Mouse (Mus musculus) lung, embryonic 16.5 days (tissue): ENCODE data around the gene Comtd1. TPM values are rescaled to one million over a fixed set of nuclear protein-coding genes. Genes with fewer than 3 reads are reported as not detected.

Experiments used
- ATAC-seq: fragments of 200-750 bp; cut with Nextera tagmentation; 2 replicates; pipeline ENCODE4 v1.8.0; 2017; ENCODE audit warnings: low read depth, mild to moderate bottlenecking, moderate library complexity
- H3K27ac ChIP-seq: fragments of 300-500 bp; sonication (generic); 2 replicates; pipeline ENCODE4 v1.5.1; 2014; ENCODE audit warnings: mild to moderate bottlenecking, control low read depth, low read length
- H3K27me3 ChIP-seq: fragments of 300-500 bp; sonication (generic); 2 replicates; pipeline ENCODE4 v1.6.1; 2014; ENCODE audit warnings: low read depth, low read length, mixed read lengths; ENCODE audit not compliant: control insufficient read depth, insufficient read depth
- H3K36me3 ChIP-seq: fragments of 300-500 bp; sonication (generic); 2 replicates; pipeline ENCODE4 v1.6.1; 2014; ENCODE audit warnings: low read length; ENCODE audit not compliant: control insufficient read depth, insufficient read depth
- H3K4me1 ChIP-seq: fragments of 300-500 bp; sonication (generic); replicated peaks from 2 replicates; pipeline ENCODE4 v1.6.1; 2014; ENCODE audit warnings: low read length, mixed read lengths; ENCODE audit not compliant: control insufficient read depth, insufficient read depth
- H3K4me2 ChIP-seq: fragments of 300-500 bp; sonication (generic); 2 replicates; pipeline ENCODE4 v1.6.1; 2014; ENCODE audit warnings: low read depth, low read length, control low read depth
- H3K4me3 ChIP-seq: fragments of 300-500 bp; sonication (generic); 2 replicates; pipeline ENCODE4 v1.5.1; 2014; ENCODE audit warnings: mild to moderate bottlenecking, low read length, control low read depth
- H3K9ac ChIP-seq: fragments of 300-500 bp; sonication (generic); 2 replicates; pipeline ENCODE4 v1.6.1; 2014; ENCODE audit warnings: low read length, control low read depth
- H3K9me3 ChIP-seq: fragments of 300-500 bp; sonication (generic); 2 replicates; pipeline ENCODE4 v1.6.1; 2016; ENCODE audit warnings: low read length; ENCODE audit not compliant: control insufficient read depth
- WGBS: fragments of 180-500 bp; shearing (Covaris S2); extraction: QIAGEN DNeasy Blood & Tissue Kit; methylation state at CpG from one replicate; pipeline ENCODE4 v1.1.7; 2014; 5-methylcytosine and 5-hydroxymethylcytosine counted together
- polyA plus RNA-seq: library from polyadenylated mRNA; unstranded; fragments of >200 nt; fragmentation: Nextera tagmentation; extraction: Ambion mirVana; gene quantifications from 2 replicates; pipeline ENCODE4 v1.2.1, GENCODE M21; 2015

Comtd1 gene
- polyA plus RNA-seq, 1 experiment from 2014 or later: 17.5 TPM

- H3K4me2 ChIP-seq: peak overlapping the region; percentile 48
- H3K9ac ChIP-seq: no peak overlapping the region
- peak overlapping the region; percentile 34; the same call in 1 of the 2 replicates for H3K27ac ChIP-seq
- H3K4me3 ChIP-seq: peak overlapping the region; percentile 22; the same call in 1 of the 2 replicates
- peaks cover 17% of the 10 kb centered on the region for H3K4me1 ChIP-seq
- ATAC-seq: peak; percentile 27; the same call in 1 of the 2 replicates
- H3K27me3 ChIP-seq: no peaks in the 10 kb centered on the region
- 10% methylated on average over 17 of the region's 17 CpGs for WGBS
- no peaks in the 10 kb centered on the region for H3K9me3 ChIP-seq
- no peaks in the 10 kb centered on the region for H3K36me3 ChIP-seq
Measured at GRCm38 (mm10) chr14:21853456-21854109, 4.8 kb upstream of the Comtd1 start.

GRCm38 (mm10) chr14:21851996-21852791, 3.4 kb upstream of the Comtd1 start:
- Histone ChIP-seq H3K9me3 (no peaks in the 10 kb centered on the region), H3K4me3 (no peak overlapping the region), H3K27ac (no peak overlapping the region), H3K4me2 (no peak overlapping the region), H3K9ac (no peak overlapping the region), H3K36me3 (no peaks in the 10 kb centered on the region), H3K27me3 (no peaks in the 10 kb centered on the region), H3K4me1 (peaks cover 26% of the 10 kb centered on the region)
- no peak for ATAC-seq
- 63% methylated on average over 16 of the region's 16 CpGs for WGBS

- peaks cover 8% of the 10 kb centered on the region for H3K36me3 ChIP-seq
- ATAC-seq: no peak
Measured at GRCm38 (mm10) chr14:21850419-21851127, 1.8 kb upstream of the Comtd1 start.

GRCm38 (mm10) chr14:21849524-21850418, 994 bp upstream of the Comtd1 start:
- peaks cover 8% of the 10 kb centered on the region for H3K36me3 ChIP-seq
- H3K4me1 ChIP-seq: peaks cover 31% of the 10 kb centered on the region
- no peak overlapping the region; the same call in 1 of the 2 replicates for H3K9ac ChIP-seq
- no peaks in the 10 kb centered on the region for H3K27me3 ChIP-seq
- 0 out of 2 replicates have a peak overlapping the region, but pooled peaks have one; percentile 24 for H3K27ac ChIP-seq
- no peak overlapping the region for H3K4me3 ChIP-seq
- H3K9me3 ChIP-seq: no peaks in the 10 kb centered on the region
- WGBS: 74% methylated on average over 13 of the region's 13 CpGs
- no peak for ATAC-seq
- H3K4me2 ChIP-seq: no peak overlapping the region; the same call in 1 of the 2 replicates

More at GRCm38 (mm10) chr14:21850419-21851127, 1.8 kb upstream of the Comtd1 start:
- H3K4me2 ChIP-seq: no peak overlapping the region
- 70% methylated on average over 24 of the region's 24 CpGs for WGBS
- H3K9ac ChIP-seq: no peak overlapping the region
- H3K9me3 ChIP-seq: no peaks in the 10 kb centered on the region
- H3K4me1 ChIP-seq: peaks cover 31% of the 10 kb centered on the region
- no peak overlapping the region for H3K4me3 ChIP-seq
- no peak overlapping the region for H3K27ac ChIP-seq
- no peaks in the 10 kb centered on the region for H3K27me3 ChIP-seq

- peak; percentile 67 for ATAC-seq
- Histone ChIP-seq H3K27ac (peak overlapping the region; percentile 77), H3K4me3 (peak overlapping the region; percentile 78), H3K4me1 (peaks cover 16% of the 10 kb centered on the region), H3K27me3 (no peaks in the 10 kb centered on the region), H3K9ac (peak overlapping the region; percentile 75), H3K9me3 (no peaks in the 10 kb centered on the region), H3K4me2 (peak overlapping the region; percentile 99), H3K36me3 (peaks cover 23% of the 10 kb centered on the region)
- WGBS: under 1% methylated on average over 50 of the region's 50 CpGs
Measured at GRCm38 (mm10) chr14:21847381-21848165, 1.2 kb downstream of the Comtd1 start.

- H3K27me3 ChIP-seq: no peaks in the 10 kb centered on the region
- H3K27ac ChIP-seq: no peak overlapping the region; the same call in 1 of the 2 replicates
- H3K4me2 ChIP-seq: peak overlapping the region; percentile 99
- H3K4me3 ChIP-seq: peak overlapping the region; percentile 78
- no peak for ATAC-seq
- 18% methylated on average over 10 of the region's 10 CpGs for WGBS
- H3K4me1 ChIP-seq: peaks cover 14% of the 10 kb centered on the region
- H3K9me3 ChIP-seq: no peaks in the 10 kb centered on the region
- H3K36me3 ChIP-seq: peaks cover 29% of the 10 kb centered on the region
- H3K9ac ChIP-seq: peak overlapping the region; percentile 75; the same call in 1 of the 2 replicates
Measured at GRCm38 (mm10) chr14:21846827-21847380, 1.9 kb downstream of the Comtd1 start.

- Histone ChIP-seq H3K9ac (no peak overlapping the region), H3K4me2 (no peak overlapping the region), H3K36me3 (peaks cover 60% of the 10 kb centered on the region), H3K27ac (no peak overlapping the region), H3K4me1 (peaks cover 13% of the 10 kb centered on the region), H3K4me3 (no peak overlapping the region), H3K27me3 (no peaks in the 10 kb centered on the region), H3K9me3 (no peaks in the 10 kb centered on the region)
- no peak for ATAC-seq
- 50% methylated on average over 6 of the region's 6 CpGs for WGBS
Measured at GRCm38 (mm10) chr14:21843263-21843662, 5.5 kb downstream of the Comtd1 start.
